Mouse (Mus musculus) embryonic fibroblast, embryonic 13.5 days (primary cell): ENCODE results near the gene Banp.

Experiments
- CTCF ChIP-seq: IDR thresholded peaks from 2 replicates; pipeline ENCODE4 v1.5.1; 2011; ENCODE audit warnings: mild to moderate bottlenecking, control low read depth, low read length, moderate library complexity, borderline replicate concordance; ENCODE audit not compliant: insufficient read depth
- POLR2A ChIP-seq: IDR thresholded peaks from 2 replicates; pipeline ENCODE4 v1.6.1; 2011; ENCODE audit warnings: low read depth, mild to moderate bottlenecking, control low read depth, low read length, moderate library complexity

- TF ChIP-seq CTCF (no peak), POLR2A (no peak)
These were observed 39.9 kb upstream of the Banp start for GRCm38 (mm10) chr8:121909663-121910062.
